Mouse (Mus musculus): ENCODE data around the gene Carmil3.
A peak's percentile ranks its signal among the peaks of the same experiment; 100 is the strongest.

Carmil3 gene

GRCm38 (mm10) chr14:55490361-55491201 lies at the start of gene Carmil3:
Gene Carmil3, plus strand, starts transcription at chr14:55490651.
- peak; percentile 53 for DNase-seq

GRCm38 (mm10) chr14:55457693-55458092 lies 32.8 kb upstream of the Carmil3 start:
- no peak for DNase-seq

- peak; percentile 85 for DNase-seq
These were observed 32.2 kb upstream of the Carmil3 start for GRCm38 (mm10) chr14:55458273-55458672.

GRCm38 (mm10) chr14:55458761-55459160 lies 31.7 kb upstream of the Carmil3 start:
- DNase-seq = no peak

- peak; percentile 36 for DNase-seq
These were observed 30.7 kb upstream of the Carmil3 start for GRCm38 (mm10) chr14:55459796-55460195.

- no peak for DNase-seq
These were observed 30.2 kb upstream of the Carmil3 start for GRCm38 (mm10) chr14:55460297-55460696.

GRCm38 (mm10) chr14:55461757-55462156 lies 28.7 kb upstream of the Carmil3 start:
- no peak for DNase-seq

- no peak for DNase-seq
These were observed 24.0 kb upstream of the Carmil3 start for GRCm38 (mm10) chr14:55466481-55466880.

- no peak for DNase-seq
These were observed 23.3 kb upstream of the Carmil3 start for GRCm38 (mm10) chr14:55467108-55467507.

- DNase-seq = no peak
These were observed 22.1 kb upstream of the Carmil3 start for GRCm38 (mm10) chr14:55468301-55468741.

GRCm38 (mm10) chr14:55469041-55469440 lies 21.4 kb upstream of the Carmil3 start:
- no peak for DNase-seq

- no peak for DNase-seq
These were observed 20.6 kb upstream of the Carmil3 start for GRCm38 (mm10) chr14:55469821-55470220.

- peak; percentile 54 for DNase-seq
These were observed 19.6 kb upstream of the Carmil3 start for GRCm38 (mm10) chr14:55470806-55471205.

GRCm38 (mm10) chr14:55475654-55476053 lies 14.8 kb upstream of the Carmil3 start:
- DNase-seq = no peak

- DNase-seq = no peak
These were observed 13.0 kb upstream of the Carmil3 start for GRCm38 (mm10) chr14:55477421-55477820.

GRCm38 (mm10) chr14:55477829-55478228 lies 12.6 kb upstream of the Carmil3 start:
- no peak for DNase-seq

GRCm38 (mm10) chr14:55478651-55479599 lies 11.5 kb upstream of the Carmil3 start, which contains the start of gene Dhrs4:
Gene Dhrs4, plus strand, starts transcription at chr14:55478758.
- peak; percentile 86 for DNase-seq

GRCm38 (mm10) chr14:55479629-55480028 lies 10.8 kb upstream of the Carmil3 start:
- no peak for DNase-seq

- no peak for DNase-seq
These were observed 5.9 kb upstream of the Carmil3 start for GRCm38 (mm10) chr14:55484430-55485085.

GRCm38 (mm10) chr14:55486836-55487235 lies 3.6 kb upstream of the Carmil3 start:
- no peak for DNase-seq

GRCm38 (mm10) chr14:55491291-55491833 lies 911 bp downstream of the Carmil3 start:
- DNase-seq = peak; percentile 57

GRCm38 (mm10) chr14:55492103-55492502 lies 1.7 kb downstream of the Carmil3 start:
- DNase-seq = no peak

All from lung, postnatal 36 days (tissue).